Mouse (Mus musculus) Muller cell, postnatal 12 days (primary cell): ENCODE measurements around the gene Slc44a4.
A peak's percentile ranks its signal among the peaks of the same experiment; 100 is the strongest.
"Not testable (repeated sequence)": the region's sequence is repeated elsewhere in the genome, so short reads cannot be mapped to it uniquely, and the experiment has no call there.

Experiments used
- DNase-seq: peaks from one replicate; pipeline ENCODE4 v3.0.0-alpha.2; 2015; ENCODE audit errors: inconsistent ontology term

Gene Slc44a4

GRCm38 (mm10) chr17:34943128-34943815 lies 29.0 kb downstream of the Slc44a4 start:
- DNase-seq: no peak

- no peak for DNase-seq
Measured at GRCm38 (mm10) chr17:34944362-34944761, 30.1 kb downstream of the Slc44a4 start.

- DNase-seq: no peak
Measured at GRCm38 (mm10) chr17:34946486-34947140, 32.3 kb downstream of the Slc44a4 start.

GRCm38 (mm10) chr17:34947606-34948005 lies 33.3 kb downstream of the Slc44a4 start:
- DNase-seq: no peak

- not testable (repeated sequence) for DNase-seq
Measured at GRCm38 (mm10) chr17:34948721-34949552, 34.7 kb downstream of the Slc44a4 start.

GRCm38 (mm10) chr17:34949553-34949969 lies 35.3 kb downstream of the Slc44a4 start:
- DNase-seq: no peak

- no peak for DNase-seq
Measured at GRCm38 (mm10) chr17:34950514-34951455, 36.5 kb downstream of the Slc44a4 start.

- DNase-seq: no peak
Measured at GRCm38 (mm10) chr17:34951636-34952377, 37.5 kb downstream of the Slc44a4 start.

- DNase-seq: peak; percentile 85
Measured at GRCm38 (mm10) chr17:34952378-34953040, 38.2 kb downstream of the Slc44a4 start.

- DNase-seq: no peak
Measured at GRCm38 (mm10) chr17:34953258-34953657, 39.0 kb downstream of the Slc44a4 start.

- DNase-seq: no peak
Measured at GRCm38 (mm10) chr17:34953904-34954303, 39.6 kb downstream of the Slc44a4 start.

- no peak for DNase-seq
Measured at GRCm38 (mm10) chr17:34954831-34955230, 40.6 kb downstream of the Slc44a4 start.

- DNase-seq: no peak
Measured at GRCm38 (mm10) chr17:34955884-34956283, 41.6 kb downstream of the Slc44a4 start.

GRCm38 (mm10) chr17:34956340-34956739 lies 42.1 kb downstream of the Slc44a4 start:
- no peak for DNase-seq

GRCm38 (mm10) chr17:34957291-34957690 lies 43.0 kb downstream of the Slc44a4 start:
- DNase-seq: not testable (repeated sequence)

GRCm38 (mm10) chr17:34957966-34958365 lies 43.7 kb downstream of the Slc44a4 start:
- not testable (repeated sequence) for DNase-seq

- not testable (repeated sequence) for DNase-seq
Measured at GRCm38 (mm10) chr17:34958734-34959129, 44.5 kb downstream of the Slc44a4 start.

- peak; percentile 90 for DNase-seq
Measured at GRCm38 (mm10) chr17:34959130-34959778, 45.0 kb downstream of the Slc44a4 start, which contains the start of gene Hspa1b. Hspa1b (minus strand) TSS chr17:34959238.

- DNase-seq: no peak
Measured at GRCm38 (mm10) chr17:34959881-34960515, 45.7 kb downstream of the Slc44a4 start.
